Mouse (Mus musculus) liver, adult 2 months (tissue): Measurements from ENCODE around the gene Fpr3. TPM values are rescaled to one million over a fixed set of nuclear protein-coding genes. Genes with fewer than 3 reads are reported as not detected.

Experiments used
- DNase-seq: peaks from one replicate; pipeline ENCODE4 v3.0.0-alpha.2; 2011; ENCODE audit warnings: low read depth, low spot score; ENCODE audit errors: extremely low read depth
- H3K27ac ChIP-seq: fragments of 200-500 bp; replicated peaks from 2 replicates; pipeline ENCODE4 v1.5.1; 2012; ENCODE audit warnings: low read depth, mild to moderate bottlenecking, control low read depth, inconsistent platforms, low read length; ENCODE audit not compliant: insufficient read depth
- H3K27me3 ChIP-seq: fragments of 200-500 bp; 2 replicates; pipeline ENCODE4 v1.6.1; 2012; ENCODE audit warnings: mild to moderate bottlenecking, moderate library complexity, low read length, inconsistent platforms; ENCODE audit not compliant: control insufficient read depth, insufficient read depth
- H3K36me3 ChIP-seq: fragments of 200-500 bp; 2 replicates; pipeline ENCODE4 v1.6.1; 2012; ENCODE audit warnings: low read length, inconsistent platforms; ENCODE audit not compliant: control insufficient read depth, insufficient read depth
- H3K4me1 ChIP-seq: fragments of 200-500 bp; 2 replicates; pipeline ENCODE4 v1.6.1; 2011; ENCODE audit warnings: low read length; ENCODE audit not compliant: control insufficient read depth, insufficient read depth
- H3K4me3 ChIP-seq: fragments of 200-500 bp; 2 replicates; pipeline ENCODE4 v1.5.1; 2011; ENCODE audit warnings: low read depth, mild to moderate bottlenecking, control low read depth, low read length, moderate library complexity; ENCODE audit not compliant: insufficient read depth
- H3K79me2 ChIP-seq: fragments of 200-500 bp; 2 replicates; pipeline ENCODE4 v1.6.1; 2012; ENCODE audit warnings: inconsistent platforms, mild to moderate bottlenecking, low read length, moderate library complexity; ENCODE audit not compliant: control insufficient read depth, insufficient read depth
- H3K9ac ChIP-seq: fragments of 200-500 bp; 2 replicates; pipeline ENCODE4 v1.6.1; 2012; ENCODE audit warnings: low read depth, mild to moderate bottlenecking, control low read depth, inconsistent platforms, low read length
- CTCF ChIP-seq: fragments of 200-500 bp; IDR thresholded peaks from 2 replicates; pipeline ENCODE4 v1.5.1; 2011; ENCODE audit warnings: low read depth, low read length, control low read depth
- POLR2A ChIP-seq: fragments of 200-500 bp; IDR thresholded peaks from 2 replicates; pipeline ENCODE4 v1.6.1; 2011; ENCODE audit warnings: low read length, control low read depth; ENCODE audit not compliant: insufficient read depth; ENCODE audit errors: extremely low read depth
- whole genome bisulfite sequencing: fragments of 180-500 bp; shearing (Covaris S2); methylation state at CpG from one replicate; pipeline ENCODE4 v1.1.7; 2018; 5-methylcytosine and 5-hydroxymethylcytosine counted together
- polyA plus RNA-seq: library from polyadenylated mRNA; depleted of rRNA; stranded (reverse); fragments of >200 nt; gene quantifications from 2 replicates; pipeline ENCODE4 v1.2.3, GENCODE M21; 2012
- total RNA-seq: library from RNA; depleted of rRNA; stranded (reverse); fragments of >200 nt; gene quantifications from 2 replicates; pipeline ENCODE4 v1.2.3, GENCODE M21; 2014

The Fpr3 gene
- total and polyA plus RNA-seq, 2 experiments = not detected

DNA sequence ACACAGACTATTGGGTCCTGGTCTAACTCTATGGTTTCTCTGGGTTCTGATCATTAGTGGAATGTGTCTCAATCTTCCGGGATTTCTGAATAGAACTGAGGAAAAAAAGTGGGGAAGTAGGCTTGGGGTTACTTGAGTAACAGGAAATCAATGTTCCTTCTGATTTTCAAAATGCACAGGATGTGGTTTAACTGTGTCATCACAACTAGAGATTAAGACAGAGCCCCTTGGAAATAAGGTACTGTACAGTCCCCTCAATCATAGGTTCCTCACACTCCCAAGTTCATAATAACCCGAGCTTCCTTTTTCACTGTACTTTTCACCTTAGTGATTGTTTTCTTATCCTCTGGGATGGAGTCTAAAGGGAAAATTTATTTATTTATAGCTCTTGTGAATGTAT lies 16.0 kb upstream of the Fpr3 start:
- peak; percentile 49 for DNase-seq
- TF ChIP-seq CTCF (no peak), POLR2A (no peak)
- WGBS = 66% methylated on average over 2 of the region's 2 CpGs
- Histone ChIP-seq H3K79me2 (no peaks in the 10 kb centered on the region), H3K27ac (no peak overlapping the region), H3K36me3 (no peaks in the 10 kb centered on the region), H3K4me3 (no peak overlapping the region), H3K4me1 (peaks cover 2% of the 10 kb centered on the region; the same call in 1 of the 2 replicates), H3K27me3 (no peaks in the 10 kb centered on the region), H3K9ac (no peak overlapping the region)

DNA sequence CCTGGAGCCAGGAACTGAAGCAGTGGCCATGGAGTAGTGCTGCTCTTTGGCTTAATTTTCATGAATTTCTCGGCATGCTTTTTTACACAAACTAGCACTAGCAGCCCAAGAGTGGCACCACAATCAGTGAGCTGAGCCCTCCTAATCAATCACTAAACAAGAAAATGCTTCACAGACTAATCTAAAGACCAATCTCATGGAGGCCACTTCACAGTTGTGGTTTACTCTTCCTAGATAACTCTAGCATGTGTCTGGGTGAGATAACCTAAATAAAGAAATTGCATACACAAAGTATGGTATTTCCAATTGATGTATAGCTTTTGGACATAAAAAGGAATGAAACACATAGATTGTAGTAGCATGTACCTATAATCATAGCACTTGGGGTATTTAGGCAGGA lies 8.3 kb upstream of the Fpr3 start:
- Histone ChIP-seq H3K9ac (no peak overlapping the region), H3K27me3 (no peaks in the 10 kb centered on the region), H3K79me2 (no peaks in the 10 kb centered on the region), H3K4me3 (no peak overlapping the region), H3K4me1 (no peaks in the 10 kb centered on the region), H3K36me3 (no peaks in the 10 kb centered on the region), H3K27ac (no peak overlapping the region)
- 76% methylated on average over 1 of the region's 1 CpGs for WGBS
- no peak for DNase-seq
- no peak for TF ChIP-seq CTCF
- TF ChIP-seq POLR2A = no peak

DNA sequence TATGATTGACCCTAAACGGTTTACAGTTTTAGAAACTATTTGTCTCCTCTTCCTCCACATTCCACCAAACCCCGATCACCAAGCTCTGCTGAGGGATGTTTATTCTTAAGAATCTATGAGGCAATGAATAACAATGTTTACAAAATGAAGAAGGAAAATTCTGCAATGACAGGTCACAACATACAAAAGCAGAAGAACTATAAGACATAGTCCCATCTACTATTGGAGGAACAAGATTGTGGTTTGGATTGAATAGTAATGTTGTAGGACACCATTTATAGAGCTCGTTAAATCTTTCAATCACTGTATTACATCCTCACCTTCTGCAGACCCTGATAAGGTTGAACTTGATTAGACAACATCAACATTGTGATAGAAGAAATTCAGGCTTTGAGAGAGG lies 5.0 kb upstream of the Fpr3 start:
- no peaks in the 10 kb centered on the region for H3K79me2 ChIP-seq
- H3K27me3 ChIP-seq = no peaks in the 10 kb centered on the region
- DNase-seq = no peak
- peak overlapping the region; percentile 33; the same call in 1 of the 2 replicates for H3K4me3 ChIP-seq
- H3K27ac ChIP-seq = no peak overlapping the region
- 73% methylated on average over 3 of the region's 3 CpGs for WGBS
- TF ChIP-seq POLR2A = no peak
- TF ChIP-seq CTCF = no peak
- H3K4me1 ChIP-seq = no peaks in the 10 kb centered on the region
- no peak overlapping the region for H3K9ac ChIP-seq
- H3K36me3 ChIP-seq = no peaks in the 10 kb centered on the region

DNA sequence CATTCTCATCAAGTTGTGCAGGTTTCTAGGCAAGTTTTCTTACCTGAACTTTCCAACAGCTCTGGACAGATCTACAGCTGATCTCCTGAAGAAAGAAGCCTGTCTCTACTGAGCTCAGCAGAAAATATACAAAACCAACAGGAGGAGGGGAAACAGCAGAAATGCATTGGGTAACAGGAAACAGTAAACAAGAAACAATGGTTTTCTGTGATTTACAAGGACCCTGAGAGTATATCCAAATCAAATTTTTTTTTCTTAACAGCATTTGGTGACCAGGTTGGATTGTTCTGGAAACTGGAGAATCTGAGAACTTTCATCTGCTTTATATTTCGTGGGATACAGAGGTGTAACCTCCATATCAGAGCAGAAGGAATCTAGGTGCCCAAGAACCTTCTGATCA lies 3.8 kb upstream of the Fpr3 start, which contains the start of gene Fpr1:
Gene Fpr1 (minus strand): TSS at position 101 of the 400 bp plus-strand sequence.
- Histone ChIP-seq H3K9ac (no peak within 1 kb of the TSS), H3K27ac (no peak within 1 kb of the TSS), H3K27me3 (no peaks in the 10 kb centered on the region), H3K4me3 (peak within 1 kb of the TSS; percentile 46), H3K4me1 (no peaks in the 10 kb centered on the region), H3K79me2 (no peaks in the 10 kb centered on the region), H3K36me3 (no peaks in the 10 kb centered on the region)
- WGBS = 57% methylated on average over 1 of the region's 1 CpGs
- TF ChIP-seq CTCF (no peak), POLR2A (no peak)
- DNase-seq = no peak

DNA sequence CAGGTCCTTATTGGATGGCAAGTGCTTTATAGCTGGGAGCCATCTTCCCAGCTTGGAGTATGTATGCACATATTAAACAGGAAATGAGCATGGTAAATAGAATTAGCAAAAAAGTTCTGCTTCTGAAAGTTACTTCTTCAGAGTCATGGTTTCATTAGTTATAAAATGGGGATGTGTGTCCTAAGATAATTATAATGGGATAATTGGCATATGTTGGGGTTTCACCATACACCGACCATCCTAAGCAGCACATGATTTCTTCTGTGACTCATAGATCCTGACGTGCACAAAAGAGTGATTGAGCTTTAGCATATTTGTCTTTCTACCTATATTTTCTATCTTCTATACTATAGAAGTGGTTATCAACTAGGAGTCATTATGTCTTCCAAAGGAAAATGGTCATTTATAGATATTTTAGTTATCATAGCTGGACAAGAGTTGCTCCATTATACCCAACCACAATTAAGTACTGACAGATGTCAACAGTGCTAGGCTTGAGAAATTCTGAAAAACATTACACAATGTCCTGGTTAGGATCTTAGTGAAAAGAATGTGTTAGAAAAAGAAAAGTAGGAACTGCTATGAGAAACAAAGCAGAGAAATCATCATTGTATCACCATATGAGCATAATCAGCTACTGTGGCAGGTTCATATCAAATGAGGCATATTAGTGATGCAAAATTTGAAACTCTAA lies 2.2 kb downstream of the Fpr3 start:
- H3K36me3 ChIP-seq = no peaks in the 10 kb centered on the region

DNA sequence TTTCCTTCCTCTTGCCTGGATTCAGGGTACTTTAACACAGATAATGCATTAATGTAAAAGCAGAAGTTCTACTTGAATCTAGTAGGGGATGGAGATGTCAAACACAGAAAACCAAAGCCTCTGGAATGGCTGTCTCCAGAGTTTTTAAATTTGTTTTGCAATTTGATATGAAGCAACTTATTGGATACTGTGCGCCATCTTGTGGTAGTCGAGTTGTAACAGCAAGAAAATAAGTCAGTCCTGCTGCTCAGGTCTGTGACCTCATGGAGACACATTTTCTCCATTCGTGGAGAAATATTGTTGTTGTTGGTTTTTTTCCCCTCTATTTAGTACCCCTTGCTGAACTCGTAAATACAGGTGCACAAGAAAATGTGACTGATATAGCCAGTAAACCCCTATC lies 8.4 kb downstream of the Fpr3 start:
- no peak overlapping the region for H3K4me3 ChIP-seq
- H3K27ac ChIP-seq = no peak overlapping the region
- TF ChIP-seq POLR2A (no peak), CTCF (peak; percentile 31; the same call in 1 of the 2 replicates)
- H3K4me1 ChIP-seq = no peaks in the 10 kb centered on the region
- no peaks in the 10 kb centered on the region for H3K79me2 ChIP-seq
- H3K27me3 ChIP-seq = no peaks in the 10 kb centered on the region
- no peak overlapping the region for H3K9ac ChIP-seq
- WGBS = under 1% methylated on average over 4 of the region's 4 CpGs
- no peaks in the 10 kb centered on the region for H3K36me3 ChIP-seq
- peak; percentile 65 for DNase-seq

More for the DNA sequence above, 2.2 kb downstream of the Fpr3 start:
- no peak for DNase-seq
- Histone ChIP-seq H3K79me2 (no peaks in the 10 kb centered on the region), H3K27ac (no peak overlapping the region), H3K4me1 (no peaks in the 10 kb centered on the region), H3K27me3 (no peaks in the 10 kb centered on the region), H3K9ac (no peak overlapping the region), H3K4me3 (no peak overlapping the region)
- 85% methylated on average over 2 of the region's 2 CpGs for WGBS
- TF ChIP-seq CTCF = no peak
- no peak for TF ChIP-seq POLR2A
